Mouse (Mus musculus) C2C12 (cell line): ENCODE results near the gene Unc50. TPM values are rescaled to one million over a fixed set of nuclear protein-coding genes. Genes with fewer than 3 reads are reported as not detected.

ENCODE experiments used
- H3K27me3 ChIP-seq: one replicate; pipeline ENCODE4 v1.6.1; 2011; ENCODE audit not compliant: control insufficient read depth, insufficient read depth, insufficient read length
- H3K36me3 ChIP-seq: one replicate; pipeline ENCODE4 v1.6.1; 2011; ENCODE audit not compliant: control insufficient read depth, insufficient read depth
- H3K4me3 ChIP-seq: one replicate; pipeline ENCODE4 v1.5.1; 2011; ENCODE audit warnings: mild to moderate bottlenecking, control low read depth; ENCODE audit not compliant: poor library complexity, insufficient read depth, severe bottlenecking
- H3K79me2 ChIP-seq: one replicate; pipeline ENCODE4 v1.6.1; 2011; ENCODE audit not compliant: control insufficient read depth, insufficient read depth
- H3K79me3 ChIP-seq: one replicate; pipeline ENCODE4 v1.6.1; 2011; ENCODE audit warnings: low read depth, control low read depth
- H3ac ChIP-seq: one replicate; pipeline ENCODE3; 2011; ENCODE audit warnings: low read depth; ENCODE audit not compliant: control insufficient read depth, insufficient read length
- CEBPB ChIP-seq: IDR thresholded peaks from one replicate; pipeline ENCODE4 v1.6.1; 2011; ENCODE audit warnings: low read depth, mild to moderate bottlenecking, control low read depth, moderate library complexity
- CTCF ChIP-seq: IDR thresholded peaks from one replicate; pipeline ENCODE4 v1.5.1; 2011; ENCODE audit not compliant: control insufficient read depth, insufficient read depth, insufficient read length
- FOSL1 ChIP-seq: IDR thresholded peaks from one replicate; pipeline ENCODE4 v1.8.0; 2011; ENCODE audit warnings: mild to moderate bottlenecking, low read length; ENCODE audit not compliant: poor library complexity, insufficient read depth, severe bottlenecking
- MAX ChIP-seq: IDR thresholded peaks from one replicate; pipeline ENCODE4 v1.6.1; 2011; ENCODE audit warnings: mild to moderate bottlenecking, control low read depth
- MYOD1 ChIP-seq: IDR thresholded peaks from one replicate; pipeline ENCODE4 v1.6.1; 2011; ENCODE audit warnings: low read depth; ENCODE audit not compliant: control insufficient read depth, insufficient read length
- MYOG ChIP-seq: IDR thresholded peaks from one replicate; pipeline ENCODE4 v1.6.1; 2011; ENCODE audit not compliant: control insufficient read depth, insufficient read length; ENCODE audit errors: extremely low read depth
- USF1 ChIP-seq: IDR thresholded peaks from one replicate; pipeline ENCODE4 v1.6.1; 2011; ENCODE audit warnings: low read depth, mild to moderate bottlenecking, control low read depth, moderate library complexity
- polyA plus RNA-seq: library from polyadenylated mRNA; unstranded; fragments of >200 nt; fragmentation: generic; extraction: Trizol; gene quantifications from one replicate; pipeline ENCODE4 v1.2.1, GENCODE M21; 2012; ENCODE audit warnings: missing spikeins

Gene Unc50
- polyA plus RNA-seq, 1 experiment, result 38.5 TPM

- TF ChIP-seq MYOD1 (no peak), CTCF (no peak), MAX (no peak), FOSL1 (no peak), MYOG (no peak), CEBPB (no peak), USF1 (no peak)
- H3K79me3 ChIP-seq, result no peaks in the 10 kb centered on the region
- no peaks in the 10 kb centered on the region for H3K27me3 ChIP-seq
- H3K79me2 ChIP-seq, result no peaks in the 10 kb centered on the region
- H3ac ChIP-seq, result no peak overlapping the region
- H3K4me3 ChIP-seq, result no peak overlapping the region
- no peaks in the 10 kb centered on the region for H3K36me3 ChIP-seq
These were observed 48.5 kb downstream of the Unc50 start for GRCm38 (mm10) chr1:37478416-37478815.

DNA sequence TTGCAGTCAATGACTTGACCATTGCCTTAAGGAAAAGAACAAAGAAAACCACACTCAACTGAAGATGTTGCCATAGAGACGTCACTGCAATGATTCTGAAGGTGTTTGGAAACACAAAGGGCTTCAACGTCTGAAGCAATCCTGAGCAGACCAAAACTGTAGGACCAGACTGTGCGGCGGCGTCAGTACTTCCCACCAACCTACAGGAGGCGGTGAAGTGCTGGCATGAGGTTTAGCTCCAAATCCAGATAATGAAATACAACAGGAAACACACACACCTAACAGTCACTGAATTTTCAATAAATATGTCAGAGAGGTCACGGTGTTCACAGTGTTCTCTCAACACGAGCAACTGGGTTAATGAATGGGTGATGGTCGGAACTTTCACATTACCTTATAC lies 49.1 kb downstream of the Unc50 start:
- Histone ChIP-seq H3K4me3 (no peak overlapping the region), H3K36me3 (no peaks in the 10 kb centered on the region), H3K79me2 (no peaks in the 10 kb centered on the region), H3K79me3 (no peaks in the 10 kb centered on the region), H3K27me3 (no peaks in the 10 kb centered on the region), H3ac (no peak overlapping the region)
- TF ChIP-seq USF1, result no peak
- no peak for TF ChIP-seq CEBPB
- no peak for TF ChIP-seq FOSL1
- TF ChIP-seq MYOG, result no peak
- TF ChIP-seq MYOD1, result no peak
- TF ChIP-seq CTCF, result no peak
- TF ChIP-seq MAX, result no peak

DNA sequence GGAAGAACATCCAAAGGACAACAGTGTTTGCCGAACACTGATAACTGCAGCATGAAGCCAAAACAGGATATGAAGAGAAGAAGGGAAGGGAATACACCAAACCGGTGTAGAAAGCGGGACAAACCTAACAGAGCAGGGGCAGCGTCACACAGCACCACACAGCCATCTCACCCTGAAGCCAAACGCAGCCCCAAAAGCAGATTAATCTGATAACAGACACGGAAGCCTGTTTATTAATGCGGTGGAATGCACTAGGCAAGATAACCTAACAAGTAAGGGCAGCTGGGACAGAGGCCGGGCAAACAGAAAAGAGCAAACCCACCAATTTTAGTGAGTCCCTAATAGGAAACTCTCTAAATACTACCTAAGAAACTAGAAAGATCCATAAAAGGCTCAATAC lies 49.8 kb downstream of the Unc50 start:
- Histone ChIP-seq H3K27me3 (no peaks in the 10 kb centered on the region), H3K79me2 (no peaks in the 10 kb centered on the region), H3K79me3 (no peaks in the 10 kb centered on the region), H3ac (no peak overlapping the region), H3K4me3 (no peak overlapping the region), H3K36me3 (no peaks in the 10 kb centered on the region)
- no peak for TF ChIP-seq MYOG
- no peak for TF ChIP-seq MYOD1
- TF ChIP-seq CTCF, result no peak
- no peak for TF ChIP-seq CEBPB
- no peak for TF ChIP-seq FOSL1
- no peak for TF ChIP-seq MAX
- TF ChIP-seq USF1, result no peak

- H3K79me2 ChIP-seq, result no peaks in the 10 kb centered on the region
- no peaks in the 10 kb centered on the region for H3K36me3 ChIP-seq
- H3K27me3 ChIP-seq, result no peaks in the 10 kb centered on the region
- H3K4me3 ChIP-seq, result no peak overlapping the region
- H3K79me3 ChIP-seq, result no peaks in the 10 kb centered on the region
- TF ChIP-seq MAX, result no peak
- TF ChIP-seq MYOG, result no peak
- TF ChIP-seq FOSL1, result no peak
- TF ChIP-seq CTCF, result no peak
- no peak for TF ChIP-seq USF1
- TF ChIP-seq MYOD1, result no peak
- no peak for TF ChIP-seq CEBPB
- no peak overlapping the region for H3ac ChIP-seq
These were observed 50.8 kb downstream of the Unc50 start for GRCm38 (mm10) chr1:37480731-37481130.

GRCm38 (mm10) chr1:37481331-37481730 lies 51.4 kb downstream of the Unc50 start:
- Histone ChIP-seq H3ac (no peak overlapping the region), H3K36me3 (no peaks in the 10 kb centered on the region), H3K79me3 (no peaks in the 10 kb centered on the region), H3K79me2 (no peaks in the 10 kb centered on the region), H3K4me3 (no peak overlapping the region), H3K27me3 (no peaks in the 10 kb centered on the region)
- TF ChIP-seq CEBPB (no peak), MYOG (no peak), CTCF (no peak), MYOD1 (no peak), FOSL1 (no peak), USF1 (no peak), MAX (no peak)

DNA sequence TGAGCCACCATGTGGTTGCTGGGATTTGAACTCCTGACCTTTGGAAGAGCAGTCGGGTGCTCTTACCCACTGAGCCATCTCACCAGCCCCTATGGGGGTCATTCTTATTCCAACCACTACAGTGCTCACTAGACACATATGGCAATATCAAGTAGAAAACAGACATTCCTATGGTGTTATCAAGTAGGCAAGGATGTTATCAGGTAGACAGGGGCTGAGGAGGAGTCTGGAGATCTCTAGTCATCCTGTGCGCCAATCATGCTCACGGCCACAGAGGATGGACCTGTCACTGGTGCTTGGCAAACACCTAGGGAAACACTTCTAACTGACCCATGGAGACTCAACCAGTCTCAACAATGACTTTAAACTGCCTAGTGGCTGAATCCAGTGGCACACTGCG lies 54.7 kb downstream of the Unc50 start:
- H3K79me3 ChIP-seq, result no peaks in the 10 kb centered on the region

More for the DNA sequence above, 54.7 kb downstream of the Unc50 start:
- H3ac ChIP-seq, result no peak overlapping the region
- no peaks in the 10 kb centered on the region for H3K79me2 ChIP-seq
- no peak for TF ChIP-seq MYOG
- no peak for TF ChIP-seq CTCF
- TF ChIP-seq CEBPB, result no peak
- no peak for TF ChIP-seq MAX
- TF ChIP-seq FOSL1, result no peak
- no peak for TF ChIP-seq MYOD1
- TF ChIP-seq USF1, result no peak
- no peak overlapping the region for H3K4me3 ChIP-seq
- H3K36me3 ChIP-seq, result no peaks in the 10 kb centered on the region
- no peaks in the 10 kb centered on the region for H3K27me3 ChIP-seq
